Mouse (Mus musculus) lung, embryonic 15.5 days (tissue): ENCODE results near the gene Gas6. TPM values are rescaled to one million over a fixed set of nuclear protein-coding genes. Genes with fewer than 3 reads are reported as not detected.

Experiments
- ATAC-seq: fragments of 200-750 bp; cut with Nextera tagmentation; 2 replicates; pipeline ENCODE4 v1.8.0; 2017; ENCODE audit warnings: moderate number of reproducible peaks, borderline replicate concordance; ENCODE audit not compliant: low FRiP score, low TSS enrichment; ENCODE audit errors: extremely low read depth
- H3K27ac ChIP-seq: fragments of 300-500 bp; sonication (generic); 2 replicates; pipeline ENCODE4 v1.5.1; 2015; ENCODE audit warnings: moderate library complexity, mild to moderate bottlenecking, inconsistent platforms
- H3K27me3 ChIP-seq: fragments of 300-500 bp; sonication (generic); 2 replicates; pipeline ENCODE4 v1.6.1; 2015; ENCODE audit warnings: inconsistent platforms
- H3K36me3 ChIP-seq: fragments of 300-500 bp; sonication (generic); 2 replicates; pipeline ENCODE4 v1.6.1; 2015; ENCODE audit warnings: inconsistent platforms
- H3K4me1 ChIP-seq: fragments of 300-500 bp; sonication (generic); 2 replicates; pipeline ENCODE4 v1.6.1; 2015; ENCODE audit warnings: inconsistent platforms
- H3K4me2 ChIP-seq: fragments of 300-500 bp; sonication (generic); 2 replicates; pipeline ENCODE4 v1.6.1; 2015; ENCODE audit warnings: inconsistent platforms, mild to moderate bottlenecking, moderate library complexity
- H3K4me3 ChIP-seq: fragments of 300-500 bp; sonication (generic); 2 replicates; pipeline ENCODE4 v1.5.1; 2015; ENCODE audit warnings: mild to moderate bottlenecking, inconsistent platforms
- H3K9ac ChIP-seq: fragments of 300-500 bp; sonication (generic); 2 replicates; pipeline ENCODE4 v1.6.1; 2015; ENCODE audit warnings: inconsistent platforms
- H3K9me3 ChIP-seq: fragments of 300-500 bp; sonication (generic); 2 replicates; pipeline ENCODE4 v1.6.1; 2016; ENCODE audit warnings: inconsistent platforms
- WGBS: fragments of 180-500 bp; shearing (Covaris S2); methylation state at CpG from one replicate; pipeline ENCODE4 v1.1.7; 2015; 5-methylcytosine and 5-hydroxymethylcytosine counted together
- polyA plus RNA-seq: library from polyadenylated mRNA; unstranded; fragments of >200 nt; fragmentation: Nextera tagmentation; extraction: Ambion mirVana; gene quantifications from 2 replicates; pipeline ENCODE4 v1.2.1, GENCODE M21; 2015

Gene Gas6
- polyA plus RNA-seq, 1 experiment from 2014 or later: 85.7 TPM

- no peak overlapping the region for H3K27ac ChIP-seq
- no peak for ATAC-seq
- H3K36me3 ChIP-seq: no peaks in the 10 kb centered on the region
Measured at GRCm38 (mm10) chr8:13504894-13505674, 10.8 kb upstream of the Gas6 start.

GRCm38 (mm10) chr8:13503936-13504606 is 9.8 kb upstream of the Gas6 start:
- H3K27me3 ChIP-seq: no peaks in the 10 kb centered on the region
- no peaks in the 10 kb centered on the region for H3K36me3 ChIP-seq
- 67% methylated on average over 8 of the region's 8 CpGs for WGBS
- peaks cover 34% of the 10 kb centered on the region for H3K4me1 ChIP-seq
- H3K4me3 ChIP-seq: no peak overlapping the region
- no peaks in the 10 kb centered on the region for H3K9me3 ChIP-seq
- 0 out of 2 replicates have a peak, but pooled peaks have one; percentile 10 for ATAC-seq
- H3K9ac ChIP-seq: no peak overlapping the region
- no peak overlapping the region for H3K4me2 ChIP-seq
- no peak overlapping the region for H3K27ac ChIP-seq

More at GRCm38 (mm10) chr8:13504894-13505674, 10.8 kb upstream of the Gas6 start:
- H3K4me2 ChIP-seq: no peak overlapping the region
- no peaks in the 10 kb centered on the region for H3K9me3 ChIP-seq
- no peaks in the 10 kb centered on the region for H3K27me3 ChIP-seq
- H3K4me3 ChIP-seq: no peak overlapping the region
- H3K9ac ChIP-seq: no peak overlapping the region
- peaks cover 34% of the 10 kb centered on the region for H3K4me1 ChIP-seq

GRCm38 (mm10) chr8:13501221-13501620 is 6.9 kb upstream of the Gas6 start:
- no peak overlapping the region for H3K27ac ChIP-seq
- no peaks in the 10 kb centered on the region for H3K27me3 ChIP-seq
- no peak overlapping the region for H3K9ac ChIP-seq
- peaks cover 12% of the 10 kb centered on the region; the same call in 1 of the 2 replicates for H3K4me1 ChIP-seq
- no peaks in the 10 kb centered on the region for H3K9me3 ChIP-seq
- H3K4me3 ChIP-seq: no peak overlapping the region
- H3K36me3 ChIP-seq: no peaks in the 10 kb centered on the region
- H3K4me2 ChIP-seq: no peak overlapping the region
- ATAC-seq: no peak
- 82% methylated on average over 3 of the region's 3 CpGs for WGBS

GRCm38 (mm10) chr8:13493011-13493410 is 1.3 kb downstream of the Gas6 start:
- Histone ChIP-seq H3K4me2 (peak overlapping the region; percentile 91), H3K27ac (no peak overlapping the region), H3K4me3 (peak overlapping the region; percentile 63), H3K27me3 (peaks cover 24% of the 10 kb centered on the region; the same call in 1 of the 2 replicates), H3K9ac (no peak overlapping the region), H3K4me1 (peaks cover 43% of the 10 kb centered on the region), H3K9me3 (no peaks in the 10 kb centered on the region), H3K36me3 (no peaks in the 10 kb centered on the region)
- WGBS: 42% methylated on average over 11 of the region's 11 CpGs
- ATAC-seq: peak; percentile 23; the same call in 1 of the 2 replicates

GRCm38 (mm10) chr8:13492198-13492995 is 1.9 kb downstream of the Gas6 start:
- Histone ChIP-seq H3K4me2 (peak overlapping the region; percentile 25; the same call in 1 of the 2 replicates), H3K9ac (no peak overlapping the region), H3K4me3 (no peak overlapping the region), H3K4me1 (peaks cover 43% of the 10 kb centered on the region), H3K9me3 (no peaks in the 10 kb centered on the region), H3K27me3 (peaks cover 24% of the 10 kb centered on the region; the same call in 1 of the 2 replicates), H3K36me3 (no peaks in the 10 kb centered on the region), H3K27ac (no peak overlapping the region)
- peak; percentile 41; the same call in 1 of the 2 replicates for ATAC-seq
- WGBS: 30% methylated on average over 9 of the region's 9 CpGs

- Histone ChIP-seq H3K36me3 (no peaks in the 10 kb centered on the region), H3K9me3 (no peaks in the 10 kb centered on the region), H3K27ac (no peak overlapping the region), H3K4me1 (peaks cover 43% of the 10 kb centered on the region), H3K9ac (no peak overlapping the region), H3K27me3 (peaks cover 24% of the 10 kb centered on the region; the same call in 1 of the 2 replicates), H3K4me2 (no peak overlapping the region), H3K4me3 (no peak overlapping the region)
- no peak for ATAC-seq
- 84% methylated on average over 14 of the region's 14 CpGs for WGBS
Measured at GRCm38 (mm10) chr8:13491491-13492010, 2.7 kb downstream of the Gas6 start.

GRCm38 (mm10) chr8:13489986-13490910 is 4.0 kb downstream of the Gas6 start:
- H3K27ac ChIP-seq: 0 out of 2 replicates have a peak overlapping the region, but pooled peaks have one; percentile 3
- 32% methylated on average over 13 of the region's 13 CpGs for WGBS
- peaks cover 43% of the 10 kb centered on the region for H3K4me1 ChIP-seq
- H3K27me3 ChIP-seq: peaks cover 19% of the 10 kb centered on the region; the same call in 1 of the 2 replicates
- H3K4me2 ChIP-seq: no peak overlapping the region
- no peak overlapping the region for H3K9ac ChIP-seq
- H3K4me3 ChIP-seq: no peak overlapping the region
- H3K9me3 ChIP-seq: no peaks in the 10 kb centered on the region
- H3K36me3 ChIP-seq: no peaks in the 10 kb centered on the region
- no peak for ATAC-seq

GRCm38 (mm10) chr8:13489351-13489750 is 4.9 kb downstream of the Gas6 start:
- WGBS: 85% methylated on average over 3 of the region's 3 CpGs
- Histone ChIP-seq H3K4me1 (peaks cover 40% of the 10 kb centered on the region), H3K9me3 (no peaks in the 10 kb centered on the region), H3K27me3 (peaks cover 14% of the 10 kb centered on the region; the same call in 1 of the 2 replicates), H3K27ac (no peak overlapping the region), H3K4me3 (no peak overlapping the region), H3K4me2 (no peak overlapping the region), H3K9ac (no peak overlapping the region), H3K36me3 (no peaks in the 10 kb centered on the region)
- no peak for ATAC-seq

- no peak overlapping the region for H3K4me3 ChIP-seq
- no peaks in the 10 kb centered on the region for H3K27me3 ChIP-seq
- H3K9me3 ChIP-seq: no peaks in the 10 kb centered on the region
- 0 out of 2 replicates have a peak, but pooled peaks cover 3% of the 10 kb centered on the region for H3K36me3 ChIP-seq
- 87% methylated on average over 5 of the region's 5 CpGs for whole genome bisulfite sequencing
- no peak overlapping the region for H3K9ac ChIP-seq
- no peak for ATAC-seq
- H3K4me2 ChIP-seq: no peak overlapping the region
- H3K27ac ChIP-seq: no peak overlapping the region
- H3K4me1 ChIP-seq: peaks cover 6% of the 10 kb centered on the region
Measured at GRCm38 (mm10) chr8:13483191-13483590, 11.1 kb downstream of the Gas6 start.

GRCm38 (mm10) chr8:13482101-13482801 is 12.0 kb downstream of the Gas6 start:
- peaks cover 6% of the 10 kb centered on the region for H3K4me1 ChIP-seq
- no peaks in the 10 kb centered on the region for H3K27me3 ChIP-seq
- no peak for ATAC-seq

More at GRCm38 (mm10) chr8:13482101-13482801, 12.0 kb downstream of the Gas6 start:
- Histone ChIP-seq H3K4me3 (no peak overlapping the region), H3K4me2 (no peak overlapping the region), H3K27ac (no peak overlapping the region), H3K36me3 (0 out of 2 replicates have a peak, but pooled peaks cover 3% of the 10 kb centered on the region), H3K9ac (no peak overlapping the region), H3K9me3 (no peaks in the 10 kb centered on the region)
- 89% methylated on average over 2 of the region's 2 CpGs for WGBS
